Mouse (Mus musculus) sigmoid colon, adult 10 weeks (tissue): ENCODE data around the gene Grik1. TPM values are rescaled to one million over a fixed set of nuclear protein-coding genes. Genes with fewer than 3 reads are reported as not detected.

Experiments used
- polyA plus RNA-seq: library from polyadenylated mRNA; stranded (reverse); fragments of 350-450 nt; fragmentation: Illumina TruSeq; extraction: RNeasy Lipid Tissue Mini Kit (QIAGEN cat#74804); gene quantifications from one replicate; pipeline ENCODE4 v1.2.3, GENCODE M21; 2014; ENCODE audit warnings: low read depth, low replicate concordance

The Grik1 gene
- 1.0 TPM for polyA plus RNA-seq

GRCm38 (mm10) chr16:88290132-88290772, at the start of gene Grik1:
TSS of gene Grik1 (minus strand) at chr16:88290265.

Other genes starting within 250 kb of the Grik1 start
- not detected for gene Cldn17, start 216.7 kb upstream of the Grik1 start, polyA plus RNA-seq